Mouse (Mus musculus): Measurements from ENCODE around the gene Acp7.

- no peak for TF ChIP-seq CTCF (IDR thresholded peaks at IDR 0.05; ENCODE audit: insufficient read depth, low read length)
- no peak for TF ChIP-seq POLR2A (IDR thresholded peaks at IDR 0.05; ENCODE audit: borderline replicate concordance, extremely low read depth, low read depth, low read length)
Observed at GRCm38 (mm10) chr7:28591862-28592261, 39.3 kb downstream of the Acp7 start.

All from lung, adult 2 months (tissue).